Mouse (Mus musculus): ENCODE measurements around the gene Popdc2. TPM values are rescaled to one million over a fixed set of nuclear protein-coding genes. Genes with fewer than 3 reads are reported as not detected.

Gene Popdc2
- polyA plus RNA-seq, 1 experiment: 0.81 TPM

DNA sequence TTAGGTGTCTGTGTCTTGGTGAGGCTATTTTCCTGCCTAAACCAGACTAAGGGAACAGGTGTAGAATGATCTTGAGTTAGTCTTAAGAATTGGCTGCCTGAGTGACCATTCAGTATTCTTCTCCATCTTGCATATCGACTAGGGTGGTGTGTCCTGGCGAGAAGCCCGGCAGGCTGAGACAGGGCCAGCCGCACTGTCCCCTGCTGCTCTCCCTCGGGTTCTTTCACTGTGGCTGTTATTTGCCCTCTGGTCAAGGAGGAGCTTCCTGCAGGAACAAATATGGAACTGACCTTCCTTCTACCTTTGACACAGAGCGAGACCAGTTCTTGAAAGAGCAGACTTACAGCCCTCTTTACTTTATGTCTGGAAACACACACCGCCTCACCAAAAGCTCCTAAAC lies 10.0 kb upstream of the Popdc2 start:
- Histone ChIP-seq H3K4me3 (ENCODE audit: insufficient read depth, low read length) (no peak overlapping the region), H3K27ac (ENCODE audit: insufficient read depth, low read length) (no peak overlapping the region), H3K4me1 (ENCODE audit: control insufficient read depth, insufficient read depth, low read length) (peaks cover 3% of the 10 kb centered on the region)
- TF ChIP-seq POLR2A (IDR thresholded peaks at IDR 0.05; ENCODE audit: extremely low read depth, insufficient read depth, low read length) (no peak), CTCF (IDR thresholded peaks at IDR 0.05; ENCODE audit: extremely low read depth, insufficient read depth, low read length) (no peak)

DNA sequence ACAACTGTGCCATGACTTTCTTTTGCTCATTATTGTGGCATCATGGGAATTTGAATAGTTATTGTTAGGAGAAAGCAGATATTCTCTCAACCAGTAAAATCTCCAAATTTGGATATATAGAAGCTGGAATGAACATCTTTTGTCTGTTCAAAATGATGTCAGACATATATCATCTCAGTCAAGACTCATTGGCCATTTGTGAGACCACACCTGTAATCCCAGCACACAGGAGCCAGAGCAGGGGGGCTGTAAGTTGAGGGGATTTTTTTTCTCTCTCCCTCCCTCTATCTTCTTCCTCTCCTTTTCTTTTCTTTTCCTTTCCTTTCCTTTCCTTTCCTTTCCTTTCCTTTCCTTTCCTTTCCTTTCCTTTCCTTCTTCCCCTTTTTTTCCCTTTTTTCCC lies 9.2 kb upstream of the Popdc2 start:
- TF ChIP-seq POLR2A (IDR thresholded peaks at IDR 0.05; ENCODE audit: extremely low read depth, insufficient read depth, low read length) (no peak), CTCF (IDR thresholded peaks at IDR 0.05; ENCODE audit: extremely low read depth, insufficient read depth, low read length) (no peak)
- no peak overlapping the region for H3K4me3 ChIP-seq (ENCODE audit: insufficient read depth, low read length)

DNA sequence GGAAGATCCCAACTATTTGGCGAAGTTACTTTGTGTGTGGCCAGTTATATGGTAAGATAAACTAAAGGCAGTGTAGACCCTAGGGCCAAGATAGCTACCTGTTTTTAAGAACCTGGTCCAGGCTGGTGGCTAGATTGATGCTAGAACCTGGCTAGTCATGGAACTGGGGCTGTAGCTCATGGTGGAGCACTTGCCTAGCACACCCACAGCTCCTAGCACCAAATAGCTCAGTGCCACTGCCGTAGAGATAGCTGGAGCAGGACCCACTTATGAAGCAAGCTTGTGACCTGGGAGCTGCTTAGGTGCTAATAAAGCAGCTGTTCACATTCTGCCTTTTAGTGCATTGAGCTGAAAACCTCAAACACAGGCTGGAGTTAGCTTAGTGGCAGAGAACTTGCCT lies 8.4 kb upstream of the Popdc2 start:
- Histone ChIP-seq H3K27ac (ENCODE audit: insufficient read depth, low read length) (no peak overlapping the region), H3K4me1 (ENCODE audit: control insufficient read depth, insufficient read depth, low read length) (no peaks in the 10 kb centered on the region), H3K4me3 (ENCODE audit: insufficient read depth, low read length) (no peak overlapping the region)
- TF ChIP-seq CTCF (IDR thresholded peaks at IDR 0.05; ENCODE audit: extremely low read depth, insufficient read depth, low read length) (no peak), POLR2A (IDR thresholded peaks at IDR 0.05; ENCODE audit: extremely low read depth, insufficient read depth, low read length) (no peak)

More for the DNA sequence above, 9.2 kb upstream of the Popdc2 start:
- Histone ChIP-seq H3K4me1 (ENCODE audit: control insufficient read depth, insufficient read depth, low read length) (peaks cover 2% of the 10 kb centered on the region), H3K27ac (ENCODE audit: insufficient read depth, low read length) (no peak overlapping the region)

DNA sequence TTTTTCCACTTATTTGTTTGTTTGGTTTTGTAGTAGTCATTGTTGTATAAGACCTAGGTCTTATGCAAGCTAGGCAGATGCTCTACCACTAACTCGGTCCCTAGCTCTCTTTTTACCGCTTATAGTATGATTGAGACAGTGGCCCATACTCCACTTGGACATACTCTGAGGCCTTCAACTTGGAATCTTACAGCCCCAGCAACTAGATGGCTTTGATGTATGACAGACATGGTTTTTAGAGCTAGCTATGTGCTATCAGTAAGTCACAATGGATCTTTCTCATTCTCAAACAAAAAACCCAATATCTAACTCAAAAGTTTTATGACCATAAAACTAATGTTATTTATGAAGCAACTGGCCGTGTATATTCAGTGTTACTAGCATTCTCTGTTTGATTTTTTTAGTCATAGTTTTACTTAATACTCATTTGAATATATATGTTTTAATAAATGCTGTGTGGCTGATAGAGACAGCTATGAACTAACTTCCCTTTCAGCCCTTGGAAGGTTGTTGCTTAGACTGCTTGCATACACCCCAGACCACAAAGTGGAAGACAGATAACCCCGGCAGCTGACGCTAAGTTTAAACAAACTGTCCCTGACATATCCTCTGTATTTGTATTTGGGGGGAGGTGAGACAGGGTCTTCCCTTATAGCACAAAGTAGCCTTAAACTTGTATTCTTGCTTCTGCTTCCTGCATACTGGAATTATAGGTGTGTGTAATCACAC lies 7.7 kb upstream of the Popdc2 start:
- Histone ChIP-seq H3K27ac (ENCODE audit: insufficient read depth, low read length) (no peak overlapping the region), H3K4me3 (ENCODE audit: insufficient read depth, low read length) (no peak overlapping the region), H3K4me1 (ENCODE audit: control insufficient read depth, insufficient read depth, low read length) (no peaks in the 10 kb centered on the region)
- no peak for TF ChIP-seq POLR2A (IDR thresholded peaks at IDR 0.05; ENCODE audit: extremely low read depth, insufficient read depth, low read length)
- TF ChIP-seq CTCF (IDR thresholded peaks at IDR 0.05; ENCODE audit: extremely low read depth, insufficient read depth, low read length): no peak

- TF ChIP-seq CTCF (IDR thresholded peaks at IDR 0.05; ENCODE audit: extremely low read depth, insufficient read depth, low read length): no peak
- no peak for TF ChIP-seq POLR2A (IDR thresholded peaks at IDR 0.05; ENCODE audit: extremely low read depth, insufficient read depth, low read length)
- Histone ChIP-seq H3K4me1 (ENCODE audit: control insufficient read depth, insufficient read depth, low read length) (no peaks in the 10 kb centered on the region), H3K4me3 (ENCODE audit: insufficient read depth, low read length) (no peak overlapping the region), H3K27ac (ENCODE audit: insufficient read depth, low read length) (no peak overlapping the region)
Observed at GRCm38 (mm10) chr16:38358256-38358812, 3.7 kb upstream of the Popdc2 start.

- Histone ChIP-seq H3K4me3 (ENCODE audit: insufficient read depth, low read length) (no peak overlapping the region), H3K4me1 (ENCODE audit: control insufficient read depth, insufficient read depth, low read length) (no peaks in the 10 kb centered on the region)
- TF ChIP-seq CTCF (IDR thresholded peaks at IDR 0.05; ENCODE audit: extremely low read depth, insufficient read depth, low read length) (no peak), POLR2A (IDR thresholded peaks at IDR 0.05; ENCODE audit: extremely low read depth, insufficient read depth, low read length) (no peak)
Observed at GRCm38 (mm10) chr16:38359241-38359640, 2.8 kb upstream of the Popdc2 start.

GRCm38 (mm10) chr16:38359857-38360256 lies 2.2 kb upstream of the Popdc2 start:
- Histone ChIP-seq H3K27ac (ENCODE audit: insufficient read depth, low read length) (no peak overlapping the region), H3K4me3 (ENCODE audit: insufficient read depth, low read length) (no peak overlapping the region), H3K4me1 (ENCODE audit: control insufficient read depth, insufficient read depth, low read length) (no peaks in the 10 kb centered on the region)
- no peak for TF ChIP-seq CTCF (IDR thresholded peaks at IDR 0.05; ENCODE audit: extremely low read depth, insufficient read depth, low read length)
- no peak for TF ChIP-seq POLR2A (IDR thresholded peaks at IDR 0.05; ENCODE audit: extremely low read depth, insufficient read depth, low read length)

More at GRCm38 (mm10) chr16:38359241-38359640, 2.8 kb upstream of the Popdc2 start:
- no peak overlapping the region for H3K27ac ChIP-seq (ENCODE audit: insufficient read depth, low read length)

DNA sequence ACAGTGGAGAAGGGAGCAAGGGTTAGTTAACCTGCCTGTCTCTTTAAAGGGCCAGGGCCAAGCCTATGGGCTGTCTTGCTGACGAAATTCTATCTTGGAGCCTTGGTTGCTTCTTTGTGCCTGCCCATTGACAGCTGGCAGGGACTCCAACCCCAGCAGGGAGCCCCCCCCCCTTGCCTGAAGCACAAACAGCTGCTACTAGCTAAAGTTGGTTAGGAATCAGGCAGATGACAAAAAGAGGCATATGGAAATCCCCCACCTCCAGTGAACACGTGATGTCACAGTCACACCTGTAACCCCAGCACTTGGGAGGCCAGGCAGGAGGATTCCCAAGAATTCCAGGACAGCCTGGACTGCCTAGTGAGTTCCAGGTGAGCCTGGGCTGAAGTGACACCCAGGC lies 1.7 kb upstream of the Popdc2 start:
- Histone ChIP-seq H3K4me3 (ENCODE audit: insufficient read depth, low read length) (no peak overlapping the region), H3K4me1 (ENCODE audit: control insufficient read depth, insufficient read depth, low read length) (no peaks in the 10 kb centered on the region), H3K27ac (ENCODE audit: insufficient read depth, low read length) (no peak overlapping the region)
- no peak for TF ChIP-seq CTCF (IDR thresholded peaks at IDR 0.05; ENCODE audit: extremely low read depth, insufficient read depth, low read length)
- TF ChIP-seq POLR2A (IDR thresholded peaks at IDR 0.05; ENCODE audit: extremely low read depth, insufficient read depth, low read length): no peak

- TF ChIP-seq POLR2A (IDR thresholded peaks at IDR 0.05; ENCODE audit: extremely low read depth, insufficient read depth, low read length): no peak
- no peak for TF ChIP-seq CTCF (IDR thresholded peaks at IDR 0.05; ENCODE audit: extremely low read depth, insufficient read depth, low read length)
- H3K4me1 ChIP-seq (ENCODE audit: control insufficient read depth, insufficient read depth, low read length): peaks cover 2% of the 10 kb centered on the region; the same call in 1 of the 2 replicates
- H3K4me3 ChIP-seq (ENCODE audit: insufficient read depth, low read length): no peak overlapping the region
- no peak overlapping the region for H3K27ac ChIP-seq (ENCODE audit: insufficient read depth, low read length)
Observed at GRCm38 (mm10) chr16:38362493-38363255, 665 bp downstream of the Popdc2 start.
